Mouse (Mus musculus) thymus, postnatal 10 days (tissue): ENCODE measurements around the gene Nek2.

Experiments used
- DNase-seq, 2 experiments: peaks; one replicate each; pipeline ENCODE4 v3.0.0; 2021; ENCODE audit warnings: low spot score in 2 of 2

The Nek2 gene

DNA sequence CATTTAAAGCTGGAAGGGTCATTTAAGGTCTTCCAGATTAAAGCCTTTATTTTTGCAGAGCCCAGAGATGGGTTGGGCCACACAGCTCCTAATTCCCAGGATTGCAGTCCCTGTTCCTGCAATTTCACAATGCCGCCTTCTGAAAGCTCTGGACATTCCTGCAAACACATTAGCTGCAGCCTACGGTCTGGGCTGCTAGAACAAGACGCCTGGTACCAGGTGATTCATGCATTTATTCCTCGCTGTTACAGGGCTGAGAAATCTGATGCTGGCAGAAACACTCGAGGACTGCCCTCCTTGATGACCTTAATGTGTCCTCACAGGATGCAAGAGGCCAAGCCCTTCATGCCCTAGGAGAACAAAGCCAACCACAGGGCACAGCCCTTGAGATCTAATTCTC lies 6.3 kb upstream of the Nek2 start:
- DNase-seq, result no peak

DNA sequence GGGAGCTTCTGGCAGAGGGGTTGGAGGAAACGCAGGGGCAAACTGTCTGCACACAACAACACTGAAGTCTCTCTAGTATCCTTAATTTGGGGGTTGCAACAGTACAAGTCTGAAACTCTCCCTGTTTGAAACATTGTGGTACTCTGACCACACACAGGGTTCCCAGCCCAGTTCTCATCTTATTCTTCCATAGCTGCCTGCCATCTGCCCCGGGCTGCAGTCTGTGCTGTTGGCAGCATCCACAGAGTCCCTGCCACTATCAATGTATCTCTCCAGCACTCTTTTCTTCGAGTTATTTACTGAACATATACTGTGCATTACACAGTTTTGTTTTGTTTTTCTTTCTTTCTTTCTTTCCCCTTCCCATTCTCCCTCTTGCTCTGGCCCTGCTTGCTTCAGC lies 4.6 kb upstream of the Nek2 start:
- no peak for DNase-seq

DNA sequence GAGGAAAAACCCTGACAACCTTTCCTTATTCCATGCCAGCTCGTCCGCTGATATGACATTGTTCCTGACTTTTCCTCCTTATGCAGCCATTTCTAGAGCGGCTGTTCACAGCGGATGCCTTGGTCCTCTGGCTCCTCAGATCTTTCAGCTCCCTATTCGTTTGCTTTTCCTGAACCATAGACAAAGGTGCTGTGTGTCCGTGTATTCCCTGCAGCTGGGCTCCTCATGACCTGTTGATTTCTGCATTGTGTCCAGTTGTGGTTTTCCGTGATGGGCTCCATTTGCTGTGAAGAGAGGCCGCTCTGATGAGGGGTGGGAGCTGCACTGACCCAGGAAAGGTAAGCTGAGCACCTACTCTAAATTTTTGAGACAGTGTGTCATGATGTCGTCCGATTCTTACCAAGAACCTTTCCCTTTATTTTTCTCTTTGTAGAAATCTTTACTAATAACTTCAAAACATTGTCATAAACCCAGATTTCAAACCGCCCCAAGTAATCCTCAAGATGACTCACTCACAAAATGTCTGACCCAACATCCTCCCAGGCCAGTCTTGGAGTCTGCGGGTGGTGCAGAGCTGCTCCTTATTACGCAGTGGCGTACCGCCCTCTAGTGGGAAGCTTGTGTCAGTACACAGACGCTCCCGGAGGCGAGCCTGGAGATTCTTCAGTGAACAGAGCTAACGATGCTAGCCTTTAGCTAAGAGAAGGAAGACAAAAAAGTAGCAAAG lies 3.7 kb upstream of the Nek2 start:
- DNase-seq, result peak; percentile 69 to 86

DNA sequence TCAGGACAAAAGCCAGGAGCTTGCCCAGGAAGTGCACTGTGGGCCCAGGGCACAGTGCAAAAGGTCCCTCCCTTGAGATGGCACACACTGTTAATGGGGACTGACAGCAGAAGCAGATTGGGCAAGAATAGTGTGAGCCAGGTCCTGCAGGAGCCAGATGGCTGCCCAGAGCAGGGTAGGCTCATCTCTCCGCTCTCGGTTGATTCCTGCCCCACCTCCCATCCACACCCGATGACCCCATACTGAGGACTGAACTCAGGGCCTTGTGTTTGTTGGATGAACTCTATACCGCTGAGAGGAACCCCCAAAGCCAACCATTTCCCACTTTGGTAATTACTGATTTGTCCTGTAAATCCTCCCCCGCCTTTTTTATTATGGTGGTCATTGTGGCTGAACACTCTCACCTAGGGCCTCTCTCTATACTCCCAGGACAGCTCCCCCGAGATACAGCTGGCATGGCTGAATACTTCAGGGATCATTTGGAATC lies 3.1 kb upstream of the Nek2 start:
- no peak for DNase-seq

DNA sequence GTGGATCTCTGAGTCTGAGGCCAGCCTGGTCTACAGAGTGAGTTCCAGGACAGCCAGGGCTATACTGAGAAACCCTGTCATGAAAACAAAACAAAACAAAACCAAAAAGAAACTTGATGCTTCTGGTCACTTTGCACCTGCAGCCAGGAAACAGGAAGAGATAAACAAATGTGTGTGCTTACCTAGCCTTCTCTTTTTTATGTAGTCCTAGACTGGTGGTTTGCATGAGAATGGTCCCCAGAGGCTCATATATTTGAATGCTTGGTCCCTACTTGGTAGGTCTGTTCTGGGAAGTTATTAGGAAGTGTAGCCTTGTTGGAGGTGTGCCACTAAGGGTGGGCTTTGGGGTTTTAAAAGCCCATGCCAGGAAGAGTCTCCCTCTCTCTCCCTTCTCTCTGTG lies 2.2 kb upstream of the Nek2 start:
- DNase-seq, result no peak

DNA sequence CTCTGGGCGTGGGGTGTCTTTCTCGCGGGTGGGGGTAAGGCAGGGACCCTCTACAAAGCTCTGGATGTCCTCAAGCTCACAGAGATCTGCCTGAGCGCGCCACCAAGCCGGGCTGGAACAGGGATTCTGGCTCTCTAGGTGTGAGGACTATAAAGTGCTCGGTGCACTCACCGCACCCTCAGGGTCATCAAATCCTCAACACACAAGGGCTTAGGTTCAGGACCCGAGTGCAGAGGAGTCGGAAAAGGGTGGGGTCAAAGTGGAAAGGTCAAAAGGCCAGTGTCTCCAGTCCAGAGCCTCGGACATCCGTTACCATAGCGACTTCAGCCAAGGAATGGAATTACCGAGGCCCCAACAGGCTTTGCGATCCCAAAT lies 306 bp upstream of the Nek2 start:
- no peak for DNase-seq

DNA sequence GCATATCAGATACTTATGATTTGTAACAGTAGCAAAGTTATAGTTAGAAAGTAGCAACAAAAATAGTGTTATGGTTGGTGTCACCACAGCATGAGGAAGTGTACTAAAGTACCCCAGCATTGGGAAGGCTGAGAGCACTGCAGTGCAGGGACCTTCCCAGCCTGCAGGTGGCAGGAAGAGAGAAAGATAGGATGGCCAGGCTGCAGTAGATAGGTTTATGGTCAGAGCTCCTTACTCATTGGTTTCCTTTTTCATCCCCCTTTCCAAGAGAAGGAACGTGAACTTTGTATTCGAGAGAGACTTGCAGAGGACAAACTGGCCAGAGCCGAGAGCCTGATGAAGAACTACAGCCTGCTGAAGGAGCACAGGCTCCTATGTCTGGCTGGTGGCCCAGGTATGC lies 7.9 kb downstream of the Nek2 start:
- no peak for DNase-seq

DNA sequence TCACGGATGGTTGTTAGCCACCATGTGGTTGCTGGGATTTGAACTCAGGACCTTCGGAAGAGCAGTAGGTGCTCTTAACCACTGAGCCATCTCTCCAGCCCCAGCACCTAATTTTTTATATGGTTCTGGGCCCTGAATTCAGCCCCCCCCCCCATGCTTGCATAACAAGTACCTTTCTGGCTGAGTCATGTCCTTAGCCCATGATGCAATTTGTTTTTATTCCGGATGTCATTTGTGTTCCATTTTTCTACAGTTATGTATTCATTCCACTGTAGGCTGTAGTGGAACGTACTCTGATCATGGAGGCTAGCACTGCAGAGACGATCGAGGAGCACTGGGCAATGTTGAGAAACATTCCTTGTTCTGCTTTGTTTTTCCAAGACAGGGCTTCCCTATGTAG lies 12.2 kb downstream of the Nek2 start:
- no peak for DNase-seq

DNA sequence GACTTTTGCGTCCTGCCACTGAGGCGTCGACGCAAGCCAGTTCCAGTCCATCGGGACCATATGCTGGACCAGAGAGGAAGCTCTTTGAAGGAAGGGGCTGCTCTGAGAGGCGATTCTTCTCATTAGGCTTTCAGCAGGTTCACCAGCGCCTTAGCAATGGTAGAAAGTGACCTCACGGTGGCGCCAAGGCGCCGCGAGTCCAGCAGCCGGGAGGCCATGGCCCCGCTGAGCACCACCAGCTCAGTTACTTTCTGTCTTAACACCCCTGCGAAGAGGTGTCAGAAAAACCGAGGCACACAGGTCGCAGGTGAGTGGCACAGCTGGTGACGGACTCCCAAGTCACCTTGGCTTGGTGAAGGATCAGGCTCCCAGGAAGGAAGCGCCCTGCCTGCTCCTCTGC lies 13.6 kb downstream of the Nek2 start:
- DNase-seq, result peak; percentile 31 to 67

DNA sequence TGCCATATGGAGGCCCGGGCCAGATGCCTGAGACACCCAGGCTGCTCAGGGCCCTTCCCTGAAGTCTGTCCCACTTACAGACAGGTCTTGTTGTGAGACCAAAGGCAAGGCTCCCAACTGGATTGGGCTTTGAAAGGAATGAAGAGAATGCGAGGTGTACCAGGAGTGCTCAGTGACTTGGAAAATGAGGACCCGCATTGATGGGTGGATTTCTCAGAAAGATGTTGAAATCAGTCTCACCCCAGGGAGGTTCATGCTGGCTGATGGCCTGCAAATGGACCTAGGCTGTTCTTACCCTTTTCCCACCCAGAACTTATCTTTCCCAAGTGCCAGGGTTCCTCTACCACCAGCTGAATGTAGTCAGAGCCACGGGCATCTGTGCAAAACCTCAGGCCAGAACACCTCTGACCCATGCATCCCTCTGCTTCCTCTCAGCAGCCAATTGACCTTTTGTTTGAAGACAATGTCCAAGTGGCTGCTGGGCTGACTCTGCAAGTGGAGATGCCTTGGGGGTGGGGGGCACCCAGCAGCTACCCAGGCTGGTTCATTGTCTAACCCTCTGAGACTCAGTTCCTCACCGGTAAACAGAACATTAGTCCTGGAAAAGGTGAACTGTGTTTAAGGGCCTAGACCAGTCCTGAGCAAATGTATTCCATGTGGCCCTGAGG lies 15.2 kb downstream of the Nek2 start:
- DNase-seq, result no peak

DNA sequence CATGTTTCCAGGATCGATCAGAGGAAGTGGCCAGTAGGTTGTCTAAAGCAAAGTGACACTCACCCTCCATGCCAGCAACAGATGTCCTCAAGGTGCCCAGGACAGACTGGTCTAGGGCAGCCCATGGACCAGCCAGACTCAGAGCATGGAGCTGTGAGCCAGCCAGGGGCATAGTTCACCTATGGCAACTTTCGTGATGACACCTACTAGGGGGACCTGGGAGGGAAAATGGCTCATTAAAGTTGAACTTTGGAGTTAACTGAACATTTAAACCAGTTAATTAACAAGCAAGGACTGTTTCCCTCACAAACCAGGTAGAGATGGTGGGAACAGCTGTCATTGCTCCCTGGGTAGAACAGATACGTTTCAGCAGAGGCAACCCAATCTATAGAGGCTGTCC lies 16.4 kb downstream of the Nek2 start:
- DNase-seq, result no peak

DNA sequence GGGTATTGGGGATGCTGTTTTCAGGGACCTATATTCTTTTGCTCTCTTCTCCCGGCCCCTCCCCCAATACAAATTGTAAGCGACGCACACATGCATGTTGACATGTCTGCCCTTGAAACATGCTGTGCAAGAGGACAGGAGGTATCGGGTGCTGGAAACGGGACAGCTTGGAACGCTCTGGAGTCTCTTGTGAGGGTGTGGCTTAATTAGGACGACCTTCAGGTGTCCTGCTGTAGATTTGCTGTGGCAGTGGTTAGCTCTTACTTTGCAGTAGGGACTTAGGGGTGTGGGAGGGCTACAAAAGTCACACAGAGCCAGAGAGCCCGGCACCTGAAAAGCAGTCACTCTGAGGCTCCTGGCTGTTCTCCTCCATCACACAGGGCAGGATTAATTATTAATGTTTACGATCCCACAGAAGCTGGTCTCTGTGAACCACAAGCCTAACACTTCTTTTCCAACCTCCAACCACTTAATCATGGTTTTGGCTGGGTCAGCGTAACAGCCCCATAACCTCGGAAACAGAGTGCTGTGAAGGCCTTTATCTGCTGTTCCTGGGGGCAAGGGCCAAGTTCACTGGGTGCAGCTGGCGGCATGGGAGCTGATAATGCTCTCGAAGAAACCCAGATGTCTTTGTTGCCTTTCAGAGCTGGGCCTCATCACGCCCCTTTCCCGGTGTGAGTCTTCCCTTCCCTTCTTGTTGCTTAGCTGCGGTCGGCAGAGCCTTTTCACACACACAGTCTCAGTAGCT lies 17.9 kb downstream of the Nek2 start:
- no peak for DNase-seq

DNA sequence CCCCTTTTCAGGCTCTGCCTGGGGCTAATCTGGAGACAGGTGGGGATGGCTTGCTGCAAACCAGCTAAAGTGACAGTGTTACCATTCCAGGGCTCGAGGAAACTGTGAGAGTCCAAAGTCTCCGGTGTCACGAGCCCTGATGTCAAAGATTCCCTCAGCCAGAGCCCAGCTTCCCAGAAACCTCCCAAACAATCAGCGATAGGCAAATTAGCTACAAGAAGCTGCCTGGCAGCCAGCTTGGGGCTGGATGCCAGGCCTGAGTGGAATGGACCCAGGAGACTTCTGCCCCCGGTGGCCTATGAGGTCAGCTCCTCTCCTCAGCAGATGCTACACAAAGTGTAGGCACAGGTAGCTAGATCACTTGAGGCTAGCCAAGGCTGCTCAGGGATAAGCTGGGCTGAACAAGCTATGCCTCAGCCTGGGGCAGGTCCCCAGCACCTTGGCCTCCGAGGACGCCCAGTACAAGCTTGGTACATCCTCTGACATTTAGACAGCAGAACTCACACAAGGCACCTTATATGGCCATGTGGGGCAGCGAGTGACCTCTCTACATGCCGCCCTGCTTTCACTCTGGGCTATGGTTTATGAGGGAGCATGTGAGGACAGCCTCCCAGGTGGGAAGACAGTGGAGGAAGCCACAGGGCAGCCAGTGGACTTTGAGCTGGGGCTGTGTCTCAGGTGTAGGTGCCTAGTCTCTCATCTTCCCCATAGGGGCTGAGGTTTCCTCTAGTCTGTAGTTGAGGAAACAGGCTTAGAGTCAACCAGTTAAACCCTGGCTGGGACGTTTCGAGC lies 19.7 kb downstream of the Nek2 start:
- no peak for DNase-seq

DNA sequence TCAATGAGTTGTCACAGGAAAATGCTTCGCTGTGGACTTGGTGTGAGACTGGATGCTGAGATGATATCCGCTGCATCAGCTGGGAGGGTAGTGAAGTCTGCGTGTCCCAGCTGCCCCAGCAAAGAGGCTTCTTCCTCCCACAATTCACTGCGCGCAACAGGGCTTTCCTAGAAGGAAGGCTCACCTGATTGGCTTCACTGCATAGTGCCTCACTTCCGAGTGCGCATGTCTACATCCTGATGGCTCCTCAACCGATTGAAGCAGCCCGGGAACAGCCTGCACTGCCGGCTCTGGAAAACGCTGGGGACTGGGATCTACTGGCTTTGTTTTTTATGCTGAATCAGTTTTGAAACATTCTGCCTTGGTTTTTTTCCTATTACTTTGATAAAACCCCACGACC lies 21.0 kb downstream of the Nek2 start:
- no peak for DNase-seq

DNA sequence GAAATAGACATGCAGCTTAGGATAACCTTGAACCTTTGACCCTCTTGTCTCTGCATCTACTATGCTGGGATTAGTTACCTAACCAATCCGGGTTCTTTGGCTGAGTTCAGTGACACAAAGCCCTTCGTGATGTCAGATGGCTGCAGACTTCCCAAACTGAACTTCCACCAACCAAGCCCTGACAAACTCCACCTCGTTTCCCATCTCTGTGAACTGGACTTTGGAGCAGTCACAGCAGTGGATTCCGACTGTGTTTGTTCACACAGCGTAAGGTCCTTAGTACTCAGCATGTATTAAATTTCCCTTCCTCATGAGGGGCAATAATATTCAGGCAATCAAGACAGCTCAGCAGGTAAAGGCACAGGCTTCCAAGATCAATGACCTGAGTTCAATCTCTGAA lies 25.4 kb downstream of the Nek2 start:
- DNase-seq, result no peak

DNA sequence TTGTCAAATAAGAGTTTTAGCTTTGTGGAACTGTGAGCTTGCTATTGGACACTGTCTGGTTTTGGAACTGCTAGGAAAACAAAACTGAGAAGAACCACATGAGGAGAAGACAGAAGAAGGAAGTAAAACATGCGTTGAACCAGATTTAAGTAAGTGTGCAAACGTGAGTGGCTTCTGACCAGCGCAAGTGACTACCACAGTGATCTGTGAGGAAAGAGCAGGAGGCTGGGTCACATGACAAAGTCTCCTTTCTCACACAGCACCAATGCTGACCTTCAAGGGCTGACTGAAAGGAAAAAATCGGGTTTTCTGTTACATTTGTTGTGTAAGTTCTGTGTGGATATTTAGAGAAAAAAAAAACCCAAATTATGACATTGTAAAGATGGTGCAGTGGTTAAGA lies 28.3 kb downstream of the Nek2 start:
- no peak for DNase-seq

DNA sequence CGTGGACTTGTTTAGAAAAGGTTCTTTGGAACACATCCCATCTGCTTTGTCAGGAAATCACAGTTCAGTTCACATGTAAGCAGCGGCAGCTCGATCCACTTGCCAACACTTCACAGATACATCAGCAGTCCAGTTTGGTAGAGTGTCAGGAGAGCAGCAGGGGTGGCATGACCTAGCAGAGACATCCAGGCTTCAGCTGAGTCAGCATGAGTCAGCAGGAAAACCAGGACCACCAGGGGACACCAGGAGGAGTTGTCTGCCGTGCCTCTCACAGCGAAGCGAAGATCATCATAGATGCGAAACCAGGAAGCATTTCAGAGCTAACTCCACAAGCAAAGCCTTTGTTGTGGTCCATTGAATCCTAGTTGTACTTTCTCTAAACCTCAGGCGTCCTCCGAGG lies 32.2 kb downstream of the Nek2 start:
- no peak for DNase-seq

DNA sequence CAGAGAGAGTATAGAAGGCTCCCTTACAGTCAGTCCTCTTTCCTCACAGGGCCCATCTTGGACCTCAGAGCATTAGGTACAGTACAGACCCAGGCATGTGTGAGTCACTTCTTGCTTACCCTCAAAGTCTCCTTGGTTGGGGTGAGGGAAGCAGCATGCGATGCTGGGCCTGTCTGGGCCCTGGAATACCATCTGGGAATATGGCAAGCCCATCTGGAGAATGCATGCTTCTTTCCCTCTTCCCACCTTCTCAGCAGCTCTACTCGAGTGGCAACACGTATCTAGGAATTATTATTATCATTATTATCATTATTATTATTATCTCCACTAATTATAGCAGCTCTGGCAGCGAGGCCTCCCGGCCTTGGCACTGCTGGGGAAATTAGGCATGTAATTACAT lies 33.5 kb downstream of the Nek2 start:
- DNase-seq, result no peak

DNA sequence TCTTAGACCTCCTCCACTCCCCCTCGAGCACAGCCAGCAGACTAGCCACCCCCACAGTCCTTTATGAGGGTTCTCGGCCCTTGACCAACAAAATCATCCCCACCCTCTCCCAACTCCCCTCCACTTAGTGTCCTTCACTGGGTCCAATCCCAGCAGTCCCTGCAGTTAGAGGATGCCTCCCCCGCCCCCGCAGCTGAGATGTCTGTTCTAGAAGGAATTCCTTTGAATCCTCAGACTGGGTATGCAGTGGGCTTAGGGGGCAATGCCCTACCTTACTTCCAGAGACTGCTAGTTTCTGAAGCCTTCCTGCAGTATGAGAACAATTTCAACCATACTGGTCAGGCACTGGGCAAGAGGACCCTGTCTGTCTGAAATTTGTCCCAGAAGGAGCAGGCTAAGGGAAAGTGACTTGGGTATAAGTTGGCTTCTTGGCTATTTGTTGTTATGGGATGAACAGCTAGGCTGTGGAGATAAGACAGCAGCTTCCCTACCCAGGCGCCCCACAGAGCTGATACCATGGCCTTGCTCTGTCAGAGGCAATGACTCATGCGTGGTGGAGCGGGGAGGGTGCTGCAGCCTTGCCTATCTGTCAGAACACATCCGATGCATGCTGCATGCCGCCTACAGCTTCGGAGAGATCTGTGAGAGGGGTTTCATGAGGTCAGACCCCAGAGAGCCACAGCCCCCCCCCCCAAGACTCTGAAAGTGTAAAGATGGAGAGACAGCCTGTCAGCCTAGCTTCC lies 34.1 kb downstream of the Nek2 start:
- DNase-seq, result no peak

DNA sequence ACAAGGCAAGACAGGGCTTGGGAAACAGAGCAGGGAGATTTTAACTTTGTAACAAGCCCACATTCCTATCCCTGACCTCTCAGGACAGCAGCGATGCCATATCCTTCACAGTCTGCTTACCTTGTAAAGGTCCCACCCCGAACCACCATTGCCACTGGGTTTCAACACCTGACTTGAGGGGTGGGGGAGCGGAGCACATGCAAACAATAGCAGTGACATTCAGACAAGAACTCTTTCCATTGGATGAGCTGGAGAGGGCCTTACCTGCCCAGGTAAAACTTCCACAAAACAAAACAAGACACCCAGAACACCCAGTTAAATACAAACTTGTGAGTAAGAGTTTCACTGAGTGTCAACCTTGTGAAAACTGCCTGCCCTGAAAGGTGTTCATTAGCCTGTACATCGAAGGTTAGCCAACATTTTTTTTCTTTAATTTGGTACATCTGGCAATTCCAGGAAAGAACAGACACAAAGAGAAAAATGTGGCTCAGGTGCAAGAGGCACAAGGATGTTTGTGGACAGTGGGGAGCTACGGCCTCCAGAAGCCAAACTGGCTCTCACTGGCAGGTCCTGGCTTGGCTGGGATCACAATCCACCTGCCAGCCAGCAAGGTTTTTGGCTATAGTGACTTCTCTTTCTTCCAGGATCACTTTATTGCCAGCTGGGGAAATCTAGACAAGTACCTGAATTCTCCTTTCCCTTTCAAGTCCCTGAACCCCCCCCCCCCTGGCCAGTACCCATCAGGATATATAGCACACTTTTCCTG lies 35.8 kb downstream of the Nek2 start:
- DNase-seq, result no peak

DNA sequence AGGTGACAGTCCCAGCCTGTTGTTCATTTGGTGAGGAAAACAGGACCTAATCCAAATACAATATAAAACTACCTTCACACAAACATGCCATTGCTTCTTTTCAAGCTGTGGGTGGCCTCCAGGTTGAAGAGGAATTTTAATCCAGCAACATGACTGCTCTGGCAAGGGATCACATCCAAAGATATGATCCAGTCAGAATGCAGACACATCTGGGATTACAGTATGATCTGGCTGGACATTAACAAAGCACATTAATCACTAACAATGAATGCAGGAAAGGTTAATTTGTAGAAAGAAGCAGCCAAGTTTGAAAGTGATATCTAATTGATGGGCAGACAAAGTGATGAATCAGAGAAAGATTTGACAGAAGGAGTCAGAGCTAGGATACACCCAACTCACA lies 36.9 kb downstream of the Nek2 start:
- no peak for DNase-seq
